Mouse (Mus musculus) layer of hippocampus, postnatal 36 days (tissue): ENCODE measurements at regions not wholly inside any gene's neighbourhood (a gene's known extent, or its start where the extent isn't known, plus 50 kb on each side); places are given as distances from the start of the nearest gene placed in this dataset.

Experiments
- DNase-seq, 2 experiments: peaks; one replicate each; pipeline ENCODE4 v3.0.0; 2022

GRCm38 (mm10) chr11:89932231-89932865 lies 70.3 kb downstream of the Pctp start:
- peak; percentile 34 to 38 for DNase-seq

- no peak for DNase-seq
Observed at GRCm38 (mm10) chr11:89929115-89929988, 73.3 kb downstream of the Pctp start.

- DNase-seq = no peak
Observed at GRCm38 (mm10) chr11:89927483-89928156, 75.1 kb downstream of the Pctp start.

- DNase-seq = no peak
Observed at GRCm38 (mm10) chr11:89922551-89922950, 80.1 kb downstream of the Pctp start.

GRCm38 (mm10) chr11:89921146-89921545 lies 81.5 kb downstream of the Pctp start:
- peak; percentile 35 to 45 for DNase-seq

- DNase-seq = no peak
Observed at GRCm38 (mm10) chr11:89915795-89916194, 86.9 kb downstream of the Pctp start.

GRCm38 (mm10) chr11:89914577-89914976 lies 88.1 kb downstream of the Pctp start:
- no peak for DNase-seq

- DNase-seq = no peak
Observed at GRCm38 (mm10) chr11:89901241-89901740, 101.4 kb downstream of the Pctp start.

- DNase-seq = no peak
Observed at GRCm38 (mm10) chr11:89898516-89898915, 104.2 kb downstream of the Pctp start.

GRCm38 (mm10) chr11:89896854-89897253 lies 105.8 kb downstream of the Pctp start:
- no peak for DNase-seq

- no peak for DNase-seq
Observed at GRCm38 (mm10) chr11:89871587-89871986, 94.1 kb upstream of the Ankfn1 start.

GRCm38 (mm10) chr11:89867575-89867974 lies 90.1 kb upstream of the Ankfn1 start:
- DNase-seq = peak in 1 of 2 experiments; percentile 1

GRCm38 (mm10) chr11:89856184-89856769 lies 78.8 kb upstream of the Ankfn1 start:
- DNase-seq = no peak

GRCm38 (mm10) chr11:89841853-89842252 lies 64.4 kb upstream of the Ankfn1 start:
- DNase-seq = no peak

- DNase-seq = no peak
Observed at GRCm38 (mm10) chr11:89839671-89840327, 62.3 kb upstream of the Ankfn1 start.

GRCm38 (mm10) chr11:89837995-89838394 lies 60.5 kb upstream of the Ankfn1 start:
- no peak for DNase-seq

- DNase-seq = no peak
Observed at GRCm38 (mm10) chr11:89836897-89837296, 59.4 kb upstream of the Ankfn1 start.

- no peak for DNase-seq
Observed at GRCm38 (mm10) chr11:89834068-89834467, 56.6 kb upstream of the Ankfn1 start.

GRCm38 (mm10) chr11:89831577-89832110 lies 54.2 kb upstream of the Ankfn1 start:
- DNase-seq = no peak
